Mouse (Mus musculus) E14TG2a.4 (cell line): ENCODE data around the gene Gstm2.

Experiments used
- CTCF ChIP-seq: conservative IDR thresholded peaks from 2 replicates; pipeline ENCODE4 v1.5.1; 2014; ENCODE audit warnings: low read length
- POU5F1 ChIP-seq: IDR thresholded peaks from 2 replicates; pipeline ENCODE4 v1.6.1; 2014; ENCODE audit warnings: low read length, borderline replicate concordance

GRCm38 (mm10) chr3:107983771-107984170, 2.5 kb downstream of the Gstm2 start:
- TF ChIP-seq CTCF = no peak
- TF ChIP-seq POU5F1 = no peak
